Mouse (Mus musculus): ENCODE measurements at regions not wholly inside any gene's neighbourhood (a gene's known extent, or its start where the extent isn't known, plus 50 kb on each side); places are given as distances from the start of the nearest gene placed in this dataset.
A peak's percentile ranks its signal among the peaks of the same experiment; 100 is the strongest.
"Not testable (repeated sequence)": the region's sequence is repeated elsewhere in the genome, so short reads cannot be mapped to it uniquely, and the experiment has no call there.

- no peaks in the 10 kb centered on the region for H3K4me1 ChIP-seq (ENCODE audit: control insufficient read depth, insufficient read depth, low read length)
- no peak overlapping the region for H3K4me3 ChIP-seq (ENCODE audit: insufficient read depth, low read length)
- TF ChIP-seq POLR2A (IDR thresholded peaks at IDR 0.05; ENCODE audit: extremely low read depth, insufficient read depth, low read length) (no peak), CTCF (IDR thresholded peaks at IDR 0.05; ENCODE audit: extremely low read depth, insufficient read depth, low read length) (no peak)
- H3K27ac ChIP-seq (ENCODE audit: insufficient read depth, low read length), result no peak overlapping the region
These were observed 2017.1 kb upstream of the Pcdh20 start for GRCm38 (mm10) chr14:90488301-90488700.

GRCm38 (mm10) chr14:90447971-90448370, 1976.8 kb upstream of the Pcdh20 start:
- Histone ChIP-seq H3K27ac (ENCODE audit: insufficient read depth, low read length) (no peak overlapping the region), H3K4me1 (ENCODE audit: control insufficient read depth, insufficient read depth, low read length) (no peaks in the 10 kb centered on the region), H3K4me3 (ENCODE audit: insufficient read depth, low read length) (no peak overlapping the region)
- TF ChIP-seq POLR2A (IDR thresholded peaks at IDR 0.05; ENCODE audit: extremely low read depth, insufficient read depth, low read length) (no peak), CTCF (IDR thresholded peaks at IDR 0.05; ENCODE audit: extremely low read depth, insufficient read depth, low read length) (no peak)

DNA sequence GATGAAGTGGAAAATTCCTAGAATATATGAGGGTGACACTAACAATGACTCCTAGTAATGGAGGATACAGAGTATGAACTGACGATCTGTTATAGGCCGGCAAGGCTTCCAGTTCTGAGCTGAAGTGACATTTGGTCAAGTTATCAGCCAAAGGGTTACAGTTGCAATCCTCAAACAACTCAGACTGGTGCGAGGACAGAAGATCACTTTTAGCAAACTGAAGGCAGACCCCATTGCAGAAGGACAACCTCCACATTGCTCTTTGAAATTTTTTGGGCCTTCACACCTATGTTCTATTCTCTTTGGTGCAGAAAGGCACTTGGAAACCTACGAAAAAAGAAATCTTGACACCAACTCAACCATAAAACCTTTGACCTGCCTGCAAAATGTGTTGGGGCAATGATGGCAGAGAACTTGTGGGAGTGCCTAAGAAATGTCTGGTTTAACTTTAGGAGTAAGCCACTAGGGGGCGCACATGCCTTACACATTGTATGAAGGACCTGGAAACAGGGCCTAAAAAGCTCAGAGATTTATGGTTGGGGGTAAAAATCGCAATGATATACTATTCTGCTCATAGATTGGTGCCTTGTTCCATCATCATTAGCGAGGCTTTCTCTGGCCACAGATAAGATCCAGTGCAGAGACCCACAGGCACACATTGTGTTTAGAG, 1961.8 kb upstream of the Pcdh20 start:
- Histone ChIP-seq H3K4me1 (ENCODE audit: control insufficient read depth, insufficient read depth, low read length) (no peaks in the 10 kb centered on the region), H3K27ac (ENCODE audit: insufficient read depth, low read length) (no peak overlapping the region), H3K4me3 (ENCODE audit: insufficient read depth, low read length) (no peak overlapping the region)
- no peak for TF ChIP-seq POLR2A (IDR thresholded peaks at IDR 0.05; ENCODE audit: extremely low read depth, insufficient read depth, low read length)
- TF ChIP-seq CTCF (IDR thresholded peaks at IDR 0.05; ENCODE audit: extremely low read depth, insufficient read depth, low read length), result peak; percentile 63

GRCm38 (mm10) chr14:90412707-90413106, 1941.5 kb upstream of the Pcdh20 start:
- Histone ChIP-seq H3K27ac (ENCODE audit: insufficient read depth, low read length) (no peak overlapping the region), H3K4me1 (ENCODE audit: control insufficient read depth, insufficient read depth, low read length) (no peaks in the 10 kb centered on the region), H3K4me3 (ENCODE audit: insufficient read depth, low read length) (no peak overlapping the region)
- TF ChIP-seq POLR2A (IDR thresholded peaks at IDR 0.05; ENCODE audit: extremely low read depth, insufficient read depth, low read length), result no peak
- TF ChIP-seq CTCF (IDR thresholded peaks at IDR 0.05; ENCODE audit: extremely low read depth, insufficient read depth, low read length), result no peak

GRCm38 (mm10) chr14:90406350-90406749, 1935.2 kb upstream of the Pcdh20 start:
- H3K4me3 ChIP-seq (ENCODE audit: insufficient read depth, low read length), result no peak overlapping the region
- H3K27ac ChIP-seq (ENCODE audit: insufficient read depth, low read length), result no peak overlapping the region
- TF ChIP-seq CTCF (IDR thresholded peaks at IDR 0.05; ENCODE audit: extremely low read depth, insufficient read depth, low read length), result no peak
- TF ChIP-seq POLR2A (IDR thresholded peaks at IDR 0.05; ENCODE audit: extremely low read depth, insufficient read depth, low read length), result no peak
- H3K4me1 ChIP-seq (ENCODE audit: control insufficient read depth, insufficient read depth, low read length), result no peaks in the 10 kb centered on the region

DNA sequence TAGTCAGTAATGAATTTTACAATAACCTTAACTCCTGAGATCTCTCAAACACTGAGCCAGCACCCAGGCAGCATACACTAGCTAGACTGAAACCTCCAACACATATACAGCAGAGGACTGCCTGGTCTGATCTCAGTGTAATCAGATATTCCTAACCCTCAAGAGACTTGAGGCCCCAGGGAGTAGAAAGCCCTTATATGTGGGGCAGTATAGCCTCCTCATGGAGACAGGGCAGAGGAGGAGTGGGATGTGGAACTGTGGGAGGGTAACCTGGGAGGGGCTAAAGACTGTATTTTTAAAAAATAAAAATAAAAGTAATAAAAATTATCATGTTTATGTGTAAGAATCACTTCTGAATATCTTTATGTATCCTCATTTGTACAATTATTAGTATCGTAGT, 1934.3 kb upstream of the Pcdh20 start:
- TF ChIP-seq CTCF (IDR thresholded peaks at IDR 0.05; ENCODE audit: extremely low read depth, insufficient read depth, low read length), result no peak
- no peak for TF ChIP-seq POLR2A (IDR thresholded peaks at IDR 0.05; ENCODE audit: extremely low read depth, insufficient read depth, low read length)

GRCm38 (mm10) chr14:90367256-90367936, 1896.2 kb upstream of the Pcdh20 start:
- no peak overlapping the region for H3K27ac ChIP-seq (ENCODE audit: insufficient read depth, low read length)
- TF ChIP-seq POLR2A (IDR thresholded peaks at IDR 0.05; ENCODE audit: extremely low read depth, insufficient read depth, low read length), result no peak
- no peak for TF ChIP-seq CTCF (IDR thresholded peaks at IDR 0.05; ENCODE audit: extremely low read depth, insufficient read depth, low read length)
- H3K4me1 ChIP-seq (ENCODE audit: control insufficient read depth, insufficient read depth, low read length), result no peaks in the 10 kb centered on the region
- H3K4me3 ChIP-seq (ENCODE audit: insufficient read depth, low read length), result no peak overlapping the region

More for the DNA sequence above, 1934.3 kb upstream of the Pcdh20 start:
- H3K27ac ChIP-seq (ENCODE audit: insufficient read depth, low read length), result no peak overlapping the region
- H3K4me3 ChIP-seq (ENCODE audit: insufficient read depth, low read length), result no peak overlapping the region
- H3K4me1 ChIP-seq (ENCODE audit: control insufficient read depth, insufficient read depth, low read length), result no peaks in the 10 kb centered on the region

DNA sequence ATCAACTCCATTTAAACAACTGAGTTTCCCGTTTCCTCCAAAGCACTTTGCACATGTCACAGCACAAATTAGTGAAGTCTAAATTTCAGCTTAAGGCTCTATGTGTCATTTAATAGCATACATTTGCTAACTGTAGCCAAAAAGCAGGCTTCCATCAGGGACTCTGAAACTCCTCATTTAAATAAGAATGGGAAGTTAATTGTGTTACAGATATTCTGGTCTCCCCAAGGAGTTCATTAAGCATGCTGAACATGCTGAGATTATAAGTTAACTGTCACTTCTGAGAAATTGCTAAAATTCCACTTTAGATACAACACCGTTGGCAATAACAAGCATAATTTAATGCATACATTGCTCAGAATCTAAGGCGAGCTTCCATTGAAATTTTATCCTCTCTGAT, 1863.3 kb upstream of the Pcdh20 start:
- Histone ChIP-seq H3K27ac (ENCODE audit: insufficient read depth, low read length) (no peak overlapping the region), H3K4me1 (ENCODE audit: control insufficient read depth, insufficient read depth, low read length) (no peaks in the 10 kb centered on the region), H3K4me3 (ENCODE audit: insufficient read depth, low read length) (no peak overlapping the region)
- no peak for TF ChIP-seq POLR2A (IDR thresholded peaks at IDR 0.05; ENCODE audit: extremely low read depth, insufficient read depth, low read length)
- TF ChIP-seq CTCF (IDR thresholded peaks at IDR 0.05; ENCODE audit: extremely low read depth, insufficient read depth, low read length), result no peak

- H3K4me3 ChIP-seq (ENCODE audit: insufficient read depth, low read length); H3K27ac ChIP-seq (ENCODE audit: insufficient read depth, low read length); H3K4me1 ChIP-seq (ENCODE audit: control insufficient read depth, insufficient read depth, low read length): not testable (repeated sequence)
These were observed 1824.3 kb upstream of the Pcdh20 start for GRCm38 (mm10) chr14:90295456-90295855.

DNA sequence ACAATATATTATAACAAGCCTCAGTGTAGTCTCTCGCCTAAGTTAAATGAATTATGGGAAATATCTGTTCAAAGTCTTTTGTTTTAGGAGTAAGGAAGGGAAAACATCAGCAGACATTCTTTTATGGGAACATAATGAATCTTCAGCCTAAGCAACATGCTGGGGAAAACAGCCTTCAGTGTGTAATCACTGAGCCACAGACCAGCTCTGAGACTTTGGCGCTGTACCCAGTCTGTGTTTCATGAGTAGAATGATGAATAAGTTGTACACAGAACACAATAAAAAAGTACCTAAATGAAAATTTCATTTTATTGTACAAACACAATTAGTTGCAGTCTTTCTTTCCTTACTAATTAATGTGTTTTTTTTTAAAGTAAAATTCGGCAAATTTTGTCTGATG, 1774.8 kb upstream of the Pcdh20 start:
- TF ChIP-seq CTCF (IDR thresholded peaks at IDR 0.05; ENCODE audit: extremely low read depth, insufficient read depth, low read length) (no peak), POLR2A (IDR thresholded peaks at IDR 0.05; ENCODE audit: extremely low read depth, insufficient read depth, low read length) (no peak)
- no peaks in the 10 kb centered on the region for H3K4me1 ChIP-seq (ENCODE audit: control insufficient read depth, insufficient read depth, low read length)
- no peak overlapping the region for H3K4me3 ChIP-seq (ENCODE audit: insufficient read depth, low read length)
- H3K27ac ChIP-seq (ENCODE audit: insufficient read depth, low read length), result no peak overlapping the region

Data from cortical plate, adult 2 months (tissue).